28 mouse cellular contexts compared by ENCODE assay signal in the genomic region with DNA sequence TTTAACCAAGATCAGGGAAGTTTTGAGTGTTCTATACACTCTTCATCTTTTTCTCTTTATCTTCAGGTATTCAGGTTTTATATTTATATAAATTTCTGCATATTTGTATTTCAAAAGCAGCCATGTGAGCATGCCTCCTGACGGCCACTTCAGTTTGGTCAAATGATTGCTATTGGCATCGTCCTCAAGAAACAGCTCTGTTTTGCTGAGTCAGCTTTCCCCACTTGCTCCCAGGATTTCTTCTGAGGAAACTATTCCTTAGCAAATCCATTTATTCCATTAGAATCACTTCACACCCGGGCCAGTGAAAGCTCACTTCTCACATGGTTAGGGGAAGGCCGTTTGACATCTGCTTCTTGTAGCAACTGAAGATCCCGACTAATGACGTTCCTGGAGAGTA. TPM values are rescaled to one million over a fixed set of nuclear protein-coding genes. Genes with fewer than 3 reads are reported as not detected.
DNase-seq lines count a peak whose midpoint lies in the region; TF ChIP-seq lines count a peak whose summit lies in the region.
"Had no signal": no experiment of that assay in that cellular context is flagged by ENCODE, and none has a peak within 500 bp of the region (broad histone marks: within the 10 kb centered on the region; RNA-seq: fewer than 3 reads in every experiment).

No protein-coding gene starts in this region.

- DNase-seq in CH12.LX (ENCODE audit: extremely low read depth) (no peak), ES-E14 (ENCODE audit: low read depth, low spot score) (no peak), MN1 (ENCODE audit: low spot score) (no peak)
- DNase-seq in brain, embryonic 14.5 days (ENCODE audit: low read depth): peak; percentile 2
- DNase-seq in thymus, postnatal 14 days: no peak
- no peak for DNase-seq in layer of hippocampus, postnatal 36 days
- DNase-seq: adrenal gland, adult 2 months; adrenal gland, adult 8-10 months; adrenal gland, postnatal 10 days; adrenal gland, postnatal 14 days; adrenal gland, postnatal 25 days; adrenal gland, postnatal 36 days; B cell, adult 2 months; cerebellum, adult 11 months; cerebellum, adult 11-12 months; cerebellum, adult 18-20 months; cerebellum, adult 2 months; cerebellum, adult 8-10 months; cerebellum, adult 9-10 months; cerebellum, adult 9-11 months had no signal

- no peak overlapping the region for H3K9ac ChIP-seq in CH12.LX (ENCODE audit: insufficient read depth, low read depth)
- H3K9ac ChIP-seq in ES-E14 (ENCODE audit: insufficient read depth, low read depth, low read length, poor library complexity, severe bottlenecking): no peak overlapping the region

- H3K27me3 ChIP-seq in CH12.LX (replicated peaks): peaks cover 8% of the 10 kb centered on the region
- H3K27me3 ChIP-seq: Patski had no signal

- no peaks in the 10 kb centered on the region for H3K79me2 ChIP-seq in CH12.LX (replicated peaks; ENCODE audit: control insufficient read depth, extremely low read depth, insufficient read depth, poor library complexity, severe bottlenecking)

- dilution Hi-C loops in CH12.LX (cut with MboI; ENCODE audit: extremely low pct_ligation_motif_present, extremely low pct_unique_long_range_greater_than_20kb, low sequenced_read_pairs): no loop called here

- H3K9me3 ChIP-seq in CH12.LX (replicated peaks; ENCODE audit: low read length) (peaks cover 2% of the 10 kb centered on the region), ES-E14 (ENCODE audit: control insufficient read depth, insufficient read depth, low read depth, low read length) (no peaks in the 10 kb centered on the region)
- H3K9me3 ChIP-seq: G1E had no signal

- no peak for TF ChIP-seq CTCF in CH12.LX (conservative IDR thresholded peaks at IDR 0.05 in 1 of 2, IDR thresholded peaks at IDR 0.05 in 1 of 2; ENCODE audit: low read depth in 2 of 2, low read length in 2 of 2)
- TF ChIP-seq CTCF in brain, embryonic 14.5 days (IDR thresholded peaks at IDR 0.05; ENCODE audit: borderline replicate concordance, extremely low read depth, insufficient read depth, insufficient read length): no peak

- TF ChIP-seq EP300 in CH12.LX (IDR thresholded peaks at IDR 0.05; ENCODE audit: low read length): no peak

- H3K4me3 ChIP-seq in CH12.LX (replicated peaks in 1 of 3; ENCODE audit: low read depth in 2 of 3, low read length in 2 of 3, poor library complexity in 1 of 3) (no peak overlapping the region), ES-E14 (ENCODE audit: insufficient read depth in 1 of 2, low read depth in 1 of 2, low read length in 2 of 2, poor library complexity in 1 of 2, severe bottlenecking in 1 of 2) (no peak overlapping the region)

- no peak overlapping the region for H3K4me2 ChIP-seq in CH12.LX (ENCODE audit: insufficient read depth, low read depth, poor library complexity, severe bottlenecking)

- no peak for TF ChIP-seq RAD21 in CH12.LX (IDR thresholded peaks at IDR 0.05; ENCODE audit: low read depth, low read length)

- H3K4me1 ChIP-seq in CH12.LX (ENCODE audit: control insufficient read depth in 1 of 2, insufficient read depth in 2 of 2): no peaks in the 10 kb centered on the region
- H3K4me1 ChIP-seq in ES-E14 (ENCODE audit: control insufficient read depth in 2 of 2, insufficient read depth in 2 of 2, low read length in 2 of 2, poor library complexity in 1 of 2): no peaks in the 10 kb centered on the region

- H3K36me3 ChIP-seq in CH12.LX (replicated peaks in 1 of 2; ENCODE audit: control insufficient read depth in 1 of 2, insufficient read depth in 1 of 2, low read length in 1 of 2) (no peaks in the 10 kb centered on the region), ES-E14 (ENCODE audit: control insufficient read depth, insufficient read depth, low read length, poor library complexity, severe bottlenecking) (no peaks in the 10 kb centered on the region)
- H3K36me3 ChIP-seq: G1E had no signal

- no peak overlapping the region for H3K27ac ChIP-seq in CH12.LX (ENCODE audit: insufficient read depth, low read depth)
- no peak overlapping the region for H3K27ac ChIP-seq in ES-E14 (ENCODE audit: insufficient read depth, low read depth, low read length, poor library complexity, severe bottlenecking)

- no peak for TF ChIP-seq POLR2A in CH12.LX (IDR thresholded peaks at IDR 0.05; ENCODE audit: low read depth, low read length)
- TF ChIP-seq POLR2A in brain, embryonic 14.5 days (IDR thresholded peaks at IDR 0.05; ENCODE audit: borderline replicate concordance, extremely low read depth, insufficient read depth, insufficient read length, poor library complexity, severe bottlenecking): no peak

- in situ Hi-C loops in CH12.LX (cut with MboI; ENCODE audit: low pct_ligation_motif_present, low pct_unique_long_range_greater_than_20kb, low sequenced_read_pairs) (no loop called here), ES-E14 (cut with MboI; ENCODE audit: low sequenced_read_pairs in 2 of 2, unreplicated experiment in 2 of 2) (no loop called here)

TF ChIP-seq in CH12.LX, 34 proteins besides CTCF, POLR2A, EP300 and RAD21:
- TF ChIP-seq RCOR1 (conservative IDR thresholded peaks at IDR 0.05; ENCODE audit: low read depth, low read length) (no peak), MAFK (IDR thresholded peaks at IDR 0.05; ENCODE audit: insufficient replicate concordance, low read length) (peak; percentile 83)
TF ChIP-seq in CH12.LX: peak in this region for 1.

TF ChIP-seq in ES-E14, 5 proteins besides CTCF, POLR2A, EP300 and RAD21:
- TF ChIP-seq MAFK (IDR thresholded peaks at IDR 0.05; ENCODE audit: insufficient read depth, low read depth, low read length) (peak; percentile 96), ZNF384 (IDR thresholded peaks at IDR 0.05; ENCODE audit: low read depth, low read length) (no peak)

RNA-seq across cellular contexts. Expression of a gene that starts 8.1 kb away (rescaled TPM):
- total RNA-seq in CH12.LX (2012; rRNA removed): not detected in 2 replicates
- total RNA-seq in CH12.LX (2014; rRNA removed): not detected in 2 replicates
- polyA plus RNA-seq in CH12.LX (2012; ENCODE audit: insufficient read length, low read depth): not detected in 2 replicates
- not detected in 2 replicates for total RNA-seq in ES-E14 (2012; rRNA removed)
- polyA plus RNA-seq in brain, embryonic 14.5 days (2012; rRNA removed): not detected in 2 replicates
- total RNA-seq in layer of hippocampus, postnatal 36 days (2021): not detected
- total RNA-seq: adrenal gland, adult 18-20 months; adrenal gland, adult 2 months; adrenal gland, adult 8-10 months; adrenal gland, postnatal 10 days; adrenal gland, postnatal 14 days; adrenal gland, postnatal 25 days; adrenal gland, postnatal 36 days; adrenal gland, postnatal 4 days; G1E; MEL had no signal
- polyA plus RNA-seq: activated CD4-positive, CD25-positive, alpha-beta regulatory T cell, adult 4 months; adrenal gland, adult 2 months; C2C12; CD4-positive, CD25-positive, alpha-beta regulatory T cell, adult 4 months; cerebellum, adult 2 months; G1E; Patski had no signal

RNA-seq across cellular contexts. Expression of a gene that starts 13.5 kb away (rescaled TPM):
- not detected in 2 replicates for total RNA-seq in CH12.LX (2012; rRNA removed)
- total RNA-seq in CH12.LX (2014; rRNA removed): not detected in 2 replicates
- polyA plus RNA-seq in CH12.LX (2012; ENCODE audit: insufficient read length, low read depth): not detected in 2 replicates
- not detected in 2 replicates for total RNA-seq in ES-E14 (2012; rRNA removed)
- polyA plus RNA-seq in brain, embryonic 14.5 days (2012; rRNA removed): not detected in 2 replicates
- not detected for total RNA-seq in layer of hippocampus, postnatal 36 days (2021)
- total RNA-seq: adrenal gland, adult 18-20 months; adrenal gland, adult 2 months; adrenal gland, adult 8-10 months; adrenal gland, postnatal 10 days; adrenal gland, postnatal 14 days; adrenal gland, postnatal 25 days; adrenal gland, postnatal 36 days; adrenal gland, postnatal 4 days; G1E; MEL had no signal
- polyA plus RNA-seq: activated CD4-positive, CD25-positive, alpha-beta regulatory T cell, adult 4 months; adrenal gland, adult 2 months; C2C12; CD4-positive, CD25-positive, alpha-beta regulatory T cell, adult 4 months; cerebellum, adult 2 months; G1E; Patski had no signal

RNA-seq across cellular contexts. Expression of a gene that starts 20.0 kb away (rescaled TPM):
- not detected in 2 replicates for total RNA-seq in CH12.LX (2012; rRNA removed)
- total RNA-seq in CH12.LX (2014; rRNA removed): not detected in 2 replicates
- not detected in 2 replicates for polyA plus RNA-seq in CH12.LX (2012; ENCODE audit: insufficient read length, low read depth)
- not detected in 2 replicates for total RNA-seq in ES-E14 (2012; rRNA removed)
- not detected in 2 replicates for polyA plus RNA-seq in brain, embryonic 14.5 days (2012; rRNA removed)
- not detected for total RNA-seq in layer of hippocampus, postnatal 36 days (2021)
- total RNA-seq: adrenal gland, adult 18-20 months; adrenal gland, adult 2 months; adrenal gland, adult 8-10 months; adrenal gland, postnatal 10 days; adrenal gland, postnatal 14 days; adrenal gland, postnatal 25 days; adrenal gland, postnatal 36 days; adrenal gland, postnatal 4 days; G1E; MEL had no signal
- polyA plus RNA-seq: activated CD4-positive, CD25-positive, alpha-beta regulatory T cell, adult 4 months; adrenal gland, adult 2 months; CD4-positive, CD25-positive, alpha-beta regulatory T cell, adult 4 months; cerebellum, adult 2 months; G1E had no signal

RNA-seq across cellular contexts. Expression of a gene that starts 21.2 kb away (rescaled TPM):
- not detected in 2 replicates for total RNA-seq in CH12.LX (2012; rRNA removed)
- not detected in 2 replicates for total RNA-seq in CH12.LX (2014; rRNA removed)
- not detected in 2 replicates for polyA plus RNA-seq in CH12.LX (2012; ENCODE audit: insufficient read length, low read depth)
- not detected in 2 replicates for total RNA-seq in ES-E14 (2012; rRNA removed)
- polyA plus RNA-seq in brain, embryonic 14.5 days (2012; rRNA removed): 0.15 TPM in 1 of 2 replicates, not detected in the other
- total RNA-seq in layer of hippocampus, postnatal 36 days (2021): not detected
- total RNA-seq: adrenal gland, adult 18-20 months; adrenal gland, adult 2 months; adrenal gland, adult 8-10 months; adrenal gland, postnatal 10 days; adrenal gland, postnatal 14 days; adrenal gland, postnatal 25 days; adrenal gland, postnatal 36 days; adrenal gland, postnatal 4 days; MEL had no signal
- polyA plus RNA-seq: activated CD4-positive, CD25-positive, alpha-beta regulatory T cell, adult 4 months; adrenal gland, adult 2 months; C2C12; CD4-positive, CD25-positive, alpha-beta regulatory T cell, adult 4 months; G1E; Patski had no signal

RNA-seq across cellular contexts. Expression of a gene that starts 33.6 kb away (rescaled TPM):
- not detected in 2 replicates for total RNA-seq in CH12.LX (2012; rRNA removed)
- not detected in 2 replicates for total RNA-seq in CH12.LX (2014; rRNA removed)
- not detected in 2 replicates for polyA plus RNA-seq in CH12.LX (2012; ENCODE audit: insufficient read length, low read depth)
- not detected in 2 replicates for total RNA-seq in ES-E14 (2012; rRNA removed)
- not detected in 2 replicates for polyA plus RNA-seq in brain, embryonic 14.5 days (2012; rRNA removed)
- not detected for total RNA-seq in layer of hippocampus, postnatal 36 days (2021)
- total RNA-seq: adrenal gland, adult 18-20 months; adrenal gland, adult 2 months; adrenal gland, adult 8-10 months; adrenal gland, postnatal 10 days; adrenal gland, postnatal 14 days; adrenal gland, postnatal 25 days; adrenal gland, postnatal 36 days; adrenal gland, postnatal 4 days; G1E; MEL had no signal
- polyA plus RNA-seq: activated CD4-positive, CD25-positive, alpha-beta regulatory T cell, adult 4 months; adrenal gland, adult 2 months; C2C12; CD4-positive, CD25-positive, alpha-beta regulatory T cell, adult 4 months; cerebellum, adult 2 months; G1E; Patski had no signal
